Mouse (Mus musculus) CH12.LX (cell line): ENCODE results near the gene Aftph. TPM values are rescaled to one million over a fixed set of nuclear protein-coding genes. Genes with fewer than 3 reads are reported as not detected.

Experiments
- DNase-seq: peaks from one replicate; pipeline ENCODE4 v3.0.0-alpha.2; 2013; ENCODE audit errors: extremely low read depth
- H3K27ac ChIP-seq: 2 replicates; pipeline ENCODE4 v1.5.1; 2012; ENCODE audit warnings: low read depth, mild to moderate bottlenecking, control low read depth, moderate library complexity; ENCODE audit not compliant: insufficient read depth
- H3K27me3 ChIP-seq: replicated peaks from 2 replicates; pipeline ENCODE3; 2012; ENCODE audit warnings: inconsistent platforms
- H3K36me3 ChIP-seq, 2 experiments: replicated peaks in 1 of 2; 2 replicates each; pipeline versions ENCODE3 to v1.6.1; 2012; ENCODE audit warnings: inconsistent platforms in 1 of 2, low read length in 1 of 2, mild to moderate bottlenecking in 1 of 2, mixed read lengths in 1 of 2, moderate library complexity in 1 of 2; ENCODE audit not compliant: control insufficient read depth in 1 of 2, insufficient read depth in 1 of 2
- H3K4me1 ChIP-seq, 2 experiments: 2 replicates each; pipeline ENCODE4 v1.6.1; 2012; ENCODE audit warnings: inconsistent platforms in 1 of 2, moderate library complexity in 1 of 2; ENCODE audit not compliant: insufficient read depth in 2 of 2, control insufficient read depth in 1 of 2
- H3K4me2 ChIP-seq: 2 replicates; pipeline ENCODE4 v1.6.1; 2012; ENCODE audit warnings: low read depth, mild to moderate bottlenecking, control low read depth; ENCODE audit not compliant: poor library complexity, insufficient read depth, severe bottlenecking
- H3K4me3 ChIP-seq, 3 experiments: fragments of 150-350 bp in 1 of 3; sonication (generic) in 1 of 3; replicated peaks in 1 of 3; 2 replicates each; pipeline versions ENCODE3 to v1.5.1; 2011 to 2012; ENCODE audit warnings: low read depth in 2 of 3, low read length in 2 of 3, mild to moderate bottlenecking in 2 of 3, moderate library complexity in 2 of 3, control low read depth in 1 of 3, improper control_type of control experiment in 1 of 3, inconsistent platforms in 1 of 3, mixed read lengths in 1 of 3; ENCODE audit not compliant: poor library complexity in 1 of 3
- H3K79me2 ChIP-seq: replicated peaks from 2 replicates; pipeline ENCODE4 v1.6.1; 2012; ENCODE audit warnings: mild to moderate bottlenecking, moderate library complexity; ENCODE audit not compliant: control insufficient read depth, poor library complexity, insufficient read depth, severe bottlenecking; ENCODE audit errors: extremely low read depth
- H3K9ac ChIP-seq: 2 replicates; pipeline ENCODE4 v1.6.1; 2012; ENCODE audit warnings: low read depth, mild to moderate bottlenecking, control low read depth, moderate library complexity; ENCODE audit not compliant: insufficient read depth
- H3K9me3 ChIP-seq: replicated peaks from 2 replicates; pipeline ENCODE3; 2012; ENCODE audit warnings: low read length, inconsistent platforms, mixed read lengths
- CTCF ChIP-seq, 2 experiments: IDR thresholded peaks in 1 of 2; conservative IDR thresholded peaks in 1 of 2; 2 replicates each; pipeline ENCODE4 v1.5.1; 2011 to 2012; ENCODE audit warnings: low read depth in 2 of 2, low read length in 2 of 2, improper control_type of control experiment in 1 of 2, inconsistent platforms in 1 of 2, mild to moderate bottlenecking in 1 of 2, moderate library complexity in 1 of 2
- E2F4 ChIP-seq: IDR thresholded peaks from 2 replicates; pipeline ENCODE4 v1.6.1; 2011; ENCODE audit warnings: low read depth, low read length, improper control_type of control experiment; ENCODE audit not compliant: insufficient replicate concordance
- ELF1 ChIP-seq: IDR thresholded peaks from 2 replicates; pipeline ENCODE4 v1.6.1; 2014; ENCODE audit warnings: low read depth, mild to moderate bottlenecking, inconsistent platforms, low read length, improper control_type of control experiment
- JUN ChIP-seq: IDR thresholded peaks from 2 replicates; pipeline ENCODE4 v1.6.1; 2011; ENCODE audit warnings: low read depth, mild to moderate bottlenecking, low read length, improper control_type of control experiment, moderate library complexity; ENCODE audit not compliant: insufficient read depth
- JUND ChIP-seq: conservative IDR thresholded peaks from 2 replicates; pipeline ENCODE4 v1.6.1; 2011; ENCODE audit warnings: low read depth, low read length, improper control_type of control experiment
- KAT2A ChIP-seq: IDR thresholded peaks from 2 replicates; pipeline ENCODE4 v1.6.1; 2012; ENCODE audit warnings: low read length, improper control_type of control experiment, inconsistent platforms; ENCODE audit not compliant: insufficient replicate concordance
- MAFK ChIP-seq: IDR thresholded peaks from 2 replicates; pipeline ENCODE4 v1.6.1; 2011; ENCODE audit warnings: low read length, improper control_type of control experiment; ENCODE audit not compliant: insufficient replicate concordance
- POLR2A ChIP-seq: IDR thresholded peaks from 2 replicates; pipeline ENCODE4 v1.6.1; 2011; ENCODE audit warnings: low read depth, mild to moderate bottlenecking, improper control_type of control experiment, low read length
- POLR2AphosphoS2 ChIP-seq: IDR thresholded peaks from 2 replicates; pipeline ENCODE4 v1.6.1; 2011; ENCODE audit warnings: low read depth, low read length, improper control_type of control experiment
- RAD21 ChIP-seq: IDR thresholded peaks from 2 replicates; pipeline ENCODE4 v1.6.1; 2011; ENCODE audit warnings: low read depth, mild to moderate bottlenecking, low read length, improper control_type of control experiment, moderate library complexity
- RCOR1 ChIP-seq: conservative IDR thresholded peaks from 2 replicates; pipeline ENCODE4 v1.6.1; 2012; ENCODE audit warnings: low read depth, mild to moderate bottlenecking, inconsistent platforms, low read length, improper control_type of control experiment
- SMC3 ChIP-seq: IDR thresholded peaks from 2 replicates; pipeline ENCODE4 v1.6.1; 2011; ENCODE audit warnings: low read depth, low read length, improper control_type of control experiment
- USF2 ChIP-seq: conservative IDR thresholded peaks from 2 replicates; pipeline ENCODE4 v1.6.1; 2011; ENCODE audit warnings: low read depth, low read length, improper control_type of control experiment
- ZC3H11A ChIP-seq: IDR thresholded peaks from 2 replicates; pipeline ENCODE4 v1.6.1; 2012; ENCODE audit warnings: low read depth, mild to moderate bottlenecking, inconsistent platforms, low read length, improper control_type of control experiment
- ZKSCAN1 ChIP-seq: IDR thresholded peaks from 2 replicates; pipeline ENCODE4 v1.6.1; 2012; ENCODE audit warnings: low read depth, inconsistent platforms, low read length, improper control_type of control experiment, borderline replicate concordance
- dilution Hi-C: fragments of 300-500 bp; cut with MboI; formaldehyde crosslinking; loops from 2 replicates; pipeline ENCODE4 v1.14.3; 2020; ENCODE audit warnings: low sequenced_read_pairs; ENCODE audit not compliant: extremely low pct_unique_long_range_greater_than_20kb, extremely low pct_ligation_motif_present
- in situ Hi-C: fragments of 300-500 bp; cut with MboI; formaldehyde crosslinking; loops from 3 replicates; pipeline ENCODE4 v1.14.3; 2019; ENCODE audit warnings: low sequenced_read_pairs, low pct_ligation_motif_present, low pct_unique_long_range_greater_than_20kb, mixed read lengths
- polyA plus RNA-seq: library from polyadenylated mRNA; unstranded; fragments of >175 nt; gene quantifications from 2 replicates; pipeline ENCODE4 v1.2.1, GENCODE M21; 2012; ENCODE audit warnings: low read depth; ENCODE audit not compliant: insufficient read length
- total RNA-seq, 2 experiments: library from RNA; depleted of rRNA; stranded (reverse); fragments of 300-350 nt in 1 of 2; fragments of >200 nt in 1 of 2; gene quantifications; 2 replicates each; pipeline ENCODE4 v1.2.3; 2012 to 2014

The Aftph gene
- total and polyA plus RNA-seq, 3 experiments: 53.7 to 80.0 (median 53.9) TPM

DNA sequence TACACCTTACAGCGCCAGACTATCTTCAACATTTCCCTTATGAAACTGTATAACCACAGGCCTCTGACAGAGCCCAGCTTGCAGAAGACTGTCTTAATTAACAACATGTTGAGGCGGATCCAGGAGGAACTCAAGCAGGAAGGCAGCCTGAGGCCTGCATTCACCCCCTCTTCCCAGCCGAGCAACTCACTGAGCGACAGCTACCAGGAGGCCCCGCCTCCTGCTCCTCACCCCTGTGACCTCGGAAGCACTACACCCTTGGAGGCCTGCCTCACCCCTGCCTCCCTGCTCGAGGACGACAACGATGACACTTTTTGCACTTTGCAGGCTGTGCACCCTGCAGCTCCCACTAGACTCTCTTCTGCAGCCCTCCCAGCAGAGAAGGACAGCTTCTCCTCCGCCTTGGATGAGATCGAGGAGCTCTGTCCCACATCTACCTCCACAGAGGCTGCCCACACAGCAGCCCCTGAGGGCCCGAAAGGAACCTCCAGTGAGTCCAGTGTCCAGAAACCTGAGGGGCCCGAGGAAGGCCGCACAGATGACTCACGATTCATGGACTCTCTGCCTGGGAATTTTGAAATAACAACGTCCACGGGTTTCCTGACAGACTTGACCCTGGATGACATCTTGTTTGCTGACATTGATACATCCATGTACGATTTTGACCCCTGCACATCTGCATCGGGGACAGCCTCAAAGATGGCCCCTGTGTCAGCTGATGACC is 93.3 kb downstream of the Aftph start:
- Histone ChIP-seq H3K4me1 (peaks cover 3 to 38% of the 10 kb centered on the region in 2 experiments; a peak in 3 of 4 replicates), H3K4me3 (no peak overlapping the region), H3K9me3 (no peaks in the 10 kb centered on the region), H3K79me2 (peaks cover 7% of the 10 kb centered on the region; the same call in 1 of the 2 replicates), H3K4me2 (no peak overlapping the region), H3K27ac (no peak overlapping the region), H3K36me3 (peaks cover 19 to 49% of the 10 kb centered on the region in 2 experiments)
- in situ Hi-C loops: no loop called here
- dilution Hi-C loops: no loop called here
- DNase-seq: no peak
- TF ChIP-seq POLR2A (no peak), RCOR1 (no peak)
- TF ChIP-seq, all 38 proteins: peak for 0
- H3K27me3 ChIP-seq: no peaks in the 10 kb centered on the region
- H3K9ac ChIP-seq: no peak overlapping the region

DNA sequence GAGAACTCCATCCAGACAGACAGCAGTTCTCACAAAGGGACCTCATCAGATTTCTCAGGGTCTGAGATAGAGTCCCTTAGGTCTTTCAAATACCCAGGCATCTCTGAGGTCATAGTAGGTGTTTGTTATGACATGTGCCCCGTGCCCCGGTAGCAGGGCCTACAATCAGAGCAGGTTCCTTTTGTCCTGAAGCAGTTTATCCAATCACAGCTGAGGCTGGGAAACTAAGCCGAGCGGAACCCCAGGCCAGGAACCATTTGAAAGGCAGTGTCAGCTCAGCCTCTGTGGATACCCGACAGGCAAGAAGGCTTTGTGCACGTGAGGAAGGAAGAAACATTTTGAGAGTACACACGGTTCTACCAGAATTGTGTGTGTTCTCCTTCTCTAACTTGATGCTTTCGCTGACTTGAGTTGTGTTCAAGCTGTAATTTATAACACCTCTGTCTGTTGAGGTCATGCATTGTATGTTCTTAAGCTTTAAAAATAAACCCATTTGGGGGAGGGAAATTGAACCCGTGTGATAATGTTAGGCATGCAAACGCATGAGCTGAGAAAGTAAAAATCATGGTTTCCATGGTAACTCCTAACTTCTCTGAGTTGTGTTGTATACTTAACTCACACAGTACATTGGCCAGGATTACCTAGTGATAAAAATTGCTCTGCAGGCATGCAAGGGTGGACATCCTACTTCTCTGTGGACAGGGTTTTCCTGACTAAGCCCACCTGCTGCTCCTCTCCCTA is 94.2 kb downstream of the Aftph start:
- no peak overlapping the region for H3K4me3 ChIP-seq
- no peak for DNase-seq
- H3K36me3 ChIP-seq: peaks cover 19 to 47% of the 10 kb centered on the region in 2 experiments
- no peaks in the 10 kb centered on the region for H3K27me3 ChIP-seq
- dilution Hi-C loops: no loop called here
- H3K9me3 ChIP-seq: no peaks in the 10 kb centered on the region
- TF ChIP-seq RAD21 (no peak), KAT2A (no peak), POLR2AphosphoS2 (no peak), ELF1 (no peak), ZKSCAN1 (no peak), E2F4 (no peak), POLR2A (no peak), JUN (no peak), CTCF (conservative IDR thresholded peaks at IDR 0.05 in 1 of 2, IDR thresholded peaks at IDR 0.05 in 1 of 2; ENCODE audit: low read depth in 2 of 2, low read length in 2 of 2) (no peak), JUND (no peak), ZC3H11A (no peak), USF2 (no peak), MAFK (no peak), RCOR1 (no peak), SMC3 (no peak)
- TF ChIP-seq, all 38 proteins: peak for 0
- Histone ChIP-seq H3K79me2 (peaks cover 7% of the 10 kb centered on the region; the same call in 1 of the 2 replicates), H3K4me1 (peaks cover 3 to 38% of the 10 kb centered on the region in 2 experiments; a peak in 3 of 4 replicates), H3K27ac (no peak overlapping the region), H3K9ac (no peak overlapping the region), H3K4me2 (no peak overlapping the region)
- in situ Hi-C loops: no loop called here
